Mouse (Mus musculus) intestine, embryonic 16.5 days (tissue): Measurements from ENCODE around the gene Gpx7. TPM values are rescaled to one million over a fixed set of nuclear protein-coding genes. Genes with fewer than 3 reads are reported as not detected.

Source experiments
- ATAC-seq: fragments of 200-750 bp; cut with Nextera tagmentation; 2 replicates; pipeline ENCODE4 v1.8.0; 2017; ENCODE audit warnings: moderate TSS enrichment, moderate library complexity
- H3K27ac ChIP-seq: fragments of 300-500 bp; sonication (generic); 2 replicates; pipeline ENCODE4 v1.5.1; 2014; ENCODE audit warnings: mild to moderate bottlenecking, low read length
- H3K27me3 ChIP-seq: fragments of 300-500 bp; sonication (generic); replicated peaks from 2 replicates; pipeline ENCODE4 v1.6.1; 2014; ENCODE audit warnings: low read length, control low read depth, mixed read lengths; ENCODE audit not compliant: control insufficient read depth, insufficient read depth
- H3K36me3 ChIP-seq: fragments of 300-500 bp; sonication (generic); 2 replicates; pipeline ENCODE4 v1.6.1; 2014; ENCODE audit warnings: low read length, control low read depth; ENCODE audit not compliant: control insufficient read depth, insufficient read depth
- H3K4me1 ChIP-seq: fragments of 300-500 bp; sonication (generic); 2 replicates; pipeline ENCODE4 v1.6.1; 2014; ENCODE audit warnings: low read length, control low read depth, mixed read lengths; ENCODE audit not compliant: control insufficient read depth, insufficient read depth
- H3K4me2 ChIP-seq: fragments of 300-500 bp; sonication (generic); 2 replicates; pipeline ENCODE4 v1.6.1; 2014; ENCODE audit warnings: low read depth, low read length, control low read depth
- H3K4me3 ChIP-seq: fragments of 300-500 bp; sonication (generic); 2 replicates; pipeline ENCODE4 v1.5.1; 2014; ENCODE audit warnings: mild to moderate bottlenecking, low read length
- H3K9ac ChIP-seq: fragments of 300-500 bp; sonication (generic); 2 replicates; pipeline ENCODE4 v1.6.1; 2014; ENCODE audit warnings: low read depth, low read length
- H3K9me3 ChIP-seq: fragments of 300-500 bp; sonication (generic); 2 replicates; pipeline ENCODE4 v1.6.1; 2016; ENCODE audit warnings: low read length, control low read depth; ENCODE audit not compliant: control insufficient read depth
- WGBS: fragments of 180-500 bp; shearing (Covaris S2); extraction: QIAGEN DNeasy Blood & Tissue Kit; methylation state at CpG from one replicate; pipeline ENCODE4 v1.1.7; 2014; 5-methylcytosine and 5-hydroxymethylcytosine counted together
- polyA plus RNA-seq: library from polyadenylated mRNA; unstranded; fragments of >200 nt; fragmentation: Nextera tagmentation; extraction: Ambion mirVana; gene quantifications from 2 replicates; pipeline ENCODE4 v1.2.1, GENCODE M21; 2015

Gene Gpx7
- polyA plus RNA-seq, 1 experiment from 2014 or later = 34.9 TPM

- Histone ChIP-seq H3K4me2 (no peak overlapping the region), H3K9me3 (no peaks in the 10 kb centered on the region), H3K9ac (no peak overlapping the region), H3K4me1 (0 out of 2 replicates have a peak, but pooled peaks cover 7% of the 10 kb centered on the region), H3K4me3 (no peak overlapping the region), H3K27me3 (no peaks in the 10 kb centered on the region), H3K36me3 (no peaks in the 10 kb centered on the region), H3K27ac (no peak overlapping the region)
- 40% methylated on average over 2 of the region's 2 CpGs for WGBS
- no peak for ATAC-seq
These were observed 24.8 kb upstream of the Gpx7 start for GRCm38 (mm10) chr4:108431561-108431936.

- Histone ChIP-seq H3K9me3 (no peaks in the 10 kb centered on the region), H3K4me3 (no peak overlapping the region), H3K36me3 (no peaks in the 10 kb centered on the region), H3K27me3 (no peaks in the 10 kb centered on the region), H3K9ac (no peak overlapping the region), H3K4me1 (0 out of 2 replicates have a peak, but pooled peaks cover 7% of the 10 kb centered on the region), H3K27ac (no peak overlapping the region), H3K4me2 (no peak overlapping the region)
- ATAC-seq = no peak
- 61% methylated on average over 4 of the region's 4 CpGs for WGBS
These were observed 24.1 kb upstream of the Gpx7 start for GRCm38 (mm10) chr4:108430656-108431560.

- Histone ChIP-seq H3K4me1 (0 out of 2 replicates have a peak, but pooled peaks cover 4% of the 10 kb centered on the region), H3K27ac (no peak overlapping the region), H3K9me3 (no peaks in the 10 kb centered on the region), H3K4me3 (no peak overlapping the region), H3K9ac (no peak overlapping the region), H3K36me3 (no peaks in the 10 kb centered on the region), H3K4me2 (no peak overlapping the region), H3K27me3 (no peaks in the 10 kb centered on the region)
- 70% methylated on average over 6 of the region's 6 CpGs for WGBS
- ATAC-seq = no peak
These were observed 21.6 kb upstream of the Gpx7 start for GRCm38 (mm10) chr4:108428341-108428721.

- no peaks in the 10 kb centered on the region for H3K9me3 ChIP-seq
- H3K4me1 ChIP-seq = 0 out of 2 replicates have a peak, but pooled peaks cover 4% of the 10 kb centered on the region
- H3K4me3 ChIP-seq = no peak overlapping the region
- ATAC-seq = peak; percentile 66
- 38% methylated on average over 11 of the region's 11 CpGs for WGBS
- H3K27me3 ChIP-seq = no peaks in the 10 kb centered on the region
- no peak overlapping the region for H3K4me2 ChIP-seq
- no peak overlapping the region for H3K9ac ChIP-seq
- H3K27ac ChIP-seq = no peak overlapping the region
- no peaks in the 10 kb centered on the region for H3K36me3 ChIP-seq
These were observed 21.1 kb upstream of the Gpx7 start for GRCm38 (mm10) chr4:108427719-108428340.

GRCm38 (mm10) chr4:108424587-108424986 lies 17.8 kb upstream of the Gpx7 start:
- 41% methylated on average over 2 of the region's 2 CpGs for WGBS
- ATAC-seq = peak; percentile 83
- Histone ChIP-seq H3K4me1 (no peaks in the 10 kb centered on the region), H3K9me3 (no peaks in the 10 kb centered on the region), H3K36me3 (no peaks in the 10 kb centered on the region), H3K4me2 (no peak overlapping the region), H3K9ac (no peak overlapping the region), H3K27ac (no peak overlapping the region), H3K4me3 (no peak overlapping the region), H3K27me3 (no peaks in the 10 kb centered on the region)

GRCm38 (mm10) chr4:108407621-108408020 lies 860 bp upstream of the Gpx7 start:
- Histone ChIP-seq H3K4me2 (no peak overlapping the region), H3K4me1 (peaks cover 7% of the 10 kb centered on the region; the same call in 1 of the 2 replicates), H3K9me3 (0 out of 2 replicates have a peak, but pooled peaks cover 4% of the 10 kb centered on the region), H3K4me3 (no peak overlapping the region), H3K27me3 (no peaks in the 10 kb centered on the region), H3K9ac (no peak overlapping the region), H3K36me3 (0 out of 2 replicates have a peak, but pooled peaks cover 4% of the 10 kb centered on the region), H3K27ac (no peak overlapping the region)
- ATAC-seq = no peak
- WGBS = 63% methylated on average over 8 of the region's 8 CpGs

- Histone ChIP-seq H3K27ac (peak overlapping the region; percentile 8), H3K36me3 (peaks cover 5% of the 10 kb centered on the region; the same call in 1 of the 2 replicates), H3K4me1 (peaks cover 7% of the 10 kb centered on the region; the same call in 1 of the 2 replicates), H3K9me3 (0 out of 2 replicates have a peak, but pooled peaks cover 4% of the 10 kb centered on the region), H3K9ac (peak overlapping the region; percentile 78), H3K27me3 (no peaks in the 10 kb centered on the region), H3K4me2 (peak overlapping the region; percentile 84), H3K4me3 (peak overlapping the region; percentile 53)
- ATAC-seq = peak; percentile 82
- WGBS = 4% methylated on average over 52 of the region's 52 CpGs
These were observed 462 bp downstream of the Gpx7 start for GRCm38 (mm10) chr4:108406138-108406860.

GRCm38 (mm10) chr4:108405766-108406137 lies 1.0 kb downstream of the Gpx7 start:
- H3K9ac ChIP-seq = peak overlapping the region; percentile 78

More at GRCm38 (mm10) chr4:108405766-108406137, 1.0 kb downstream of the Gpx7 start:
- 71% methylated on average over 3 of the region's 3 CpGs for WGBS
- Histone ChIP-seq H3K36me3 (peaks cover 6% of the 10 kb centered on the region; the same call in 1 of the 2 replicates), H3K4me3 (peak overlapping the region; percentile 53), H3K4me1 (peaks cover 7% of the 10 kb centered on the region; the same call in 1 of the 2 replicates), H3K27me3 (no peaks in the 10 kb centered on the region), H3K27ac (peak overlapping the region; percentile 8), H3K9me3 (0 out of 2 replicates have a peak, but pooled peaks cover 4% of the 10 kb centered on the region), H3K4me2 (peak overlapping the region; percentile 84)
- peak; percentile 66 for ATAC-seq
